Mouse (Mus musculus) cerebellum, adult 2 months (tissue): ENCODE results near the gene Smpdl3b.

Experiments used
- CTCF ChIP-seq: fragments of 200-500 bp; IDR thresholded peaks from 2 replicates; pipeline ENCODE4 v1.5.1; 2011; ENCODE audit warnings: low read depth, mild to moderate bottlenecking, control low read depth, low read length, moderate library complexity, borderline replicate concordance; ENCODE audit not compliant: insufficient read depth
- POLR2A ChIP-seq: fragments of 200-500 bp; IDR thresholded peaks from 2 replicates; pipeline ENCODE4 v1.6.1; 2011; ENCODE audit warnings: low read length, control low read depth, borderline replicate concordance; ENCODE audit not compliant: insufficient read depth

DNA sequence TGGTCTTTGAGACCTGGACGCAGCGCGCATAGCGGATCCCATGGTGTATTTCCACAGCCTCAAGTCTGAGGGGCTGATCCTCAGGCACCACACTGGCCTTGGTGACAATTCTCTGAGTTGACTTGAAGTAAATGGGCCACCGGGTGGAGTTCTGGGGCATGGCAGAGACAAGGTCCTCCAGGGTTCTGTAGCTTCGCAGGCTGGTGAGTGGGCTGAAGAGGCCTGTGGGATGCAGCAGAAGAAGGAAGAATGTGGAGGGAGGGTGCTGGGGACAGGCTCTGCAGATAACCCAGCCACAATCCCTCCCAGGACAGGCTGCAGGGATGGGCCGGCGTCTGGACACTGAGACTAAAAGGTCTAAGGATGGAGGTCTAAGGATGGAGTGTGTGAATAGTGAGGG lies 32.7 kb upstream of the Smpdl3b start:
- no peak for TF ChIP-seq CTCF
- no peak for TF ChIP-seq POLR2A
